Mouse (Mus musculus): ENCODE results near the gene Espl1.

Espl1 gene

DNA sequence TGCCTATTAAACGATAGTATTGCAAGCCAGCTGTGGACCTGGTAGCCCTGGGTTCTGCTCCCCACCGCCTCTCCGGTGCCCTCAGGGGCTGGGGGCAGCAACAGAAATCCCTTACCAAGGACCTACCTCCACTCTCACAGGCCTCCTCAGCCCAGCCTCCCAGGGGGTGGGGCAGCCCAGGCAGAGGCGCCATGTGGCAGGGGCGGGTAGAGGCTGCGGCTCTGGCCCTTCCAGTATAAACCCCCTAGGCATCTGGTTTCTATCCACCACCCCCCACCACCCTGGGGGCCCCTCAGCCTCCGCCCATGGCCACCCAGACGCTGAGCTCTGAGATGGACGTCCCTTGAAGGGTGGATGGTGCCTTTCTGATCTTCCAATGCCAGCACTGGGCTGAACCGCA, 74.7 kb downstream of the Espl1 start:
- no peak for DNase-seq (ENCODE audit: low read depth, low spot score)
